Mouse (Mus musculus) forebrain, embryonic 12.5 days (tissue): ENCODE results near the gene Htr1f. TPM values are rescaled to one million over a fixed set of nuclear protein-coding genes. Genes with fewer than 3 reads are reported as not detected.

Experiments
- ATAC-seq: fragments of 200-750 bp; cut with Nextera tagmentation; 2 replicates; pipeline ENCODE4 v1.8.0; 2017; ENCODE audit warnings: moderate TSS enrichment; ENCODE audit not compliant: low FRiP score
- H3K27ac ChIP-seq: fragments of 300-500 bp; sonication (generic); 2 replicates; pipeline ENCODE4 v1.5.1; 2016; ENCODE audit warnings: mild to moderate bottlenecking
- H3K27me3 ChIP-seq: fragments of 300-500 bp; sonication (generic); 2 replicates; pipeline ENCODE4 v1.6.1; 2016; ENCODE audit warnings: mild to moderate bottlenecking
- H3K36me3 ChIP-seq: fragments of 300-500 bp; sonication (generic); replicated peaks from 2 replicates; pipeline ENCODE4 v1.6.1; 2016; ENCODE audit warnings: mild to moderate bottlenecking
- H3K4me1 ChIP-seq: fragments of 300-500 bp; sonication (generic); 2 replicates; pipeline ENCODE4 v1.6.1; 2016
- H3K4me2 ChIP-seq: fragments of 300-500 bp; sonication (generic); 2 replicates; pipeline ENCODE4 v1.6.1; 2016; ENCODE audit warnings: mild to moderate bottlenecking, moderate library complexity
- H3K4me3 ChIP-seq: fragments of 300-500 bp; sonication (generic); replicated peaks from 2 replicates; pipeline ENCODE4 v1.5.1; 2016; ENCODE audit warnings: mild to moderate bottlenecking
- H3K9ac ChIP-seq: fragments of 300-500 bp; sonication (generic); 2 replicates; pipeline ENCODE4 v1.6.1; 2016; ENCODE audit warnings: mild to moderate bottlenecking
- H3K9me3 ChIP-seq: fragments of 300-500 bp; sonication (generic); 2 replicates; pipeline ENCODE4 v1.6.1; 2016
- WGBS: fragments of 180-500 bp; shearing (Covaris S2); methylation state at CpG from one replicate; pipeline ENCODE4 v1.1.7; 2016; 5-methylcytosine and 5-hydroxymethylcytosine counted together
- microRNA-seq: library from miRNA; unstranded; fragments of <30 nt; microRNA quantifications from one replicate; pipeline ENCODE4, GENCODE M21; 2017
- polyA plus RNA-seq: library from polyadenylated mRNA; unstranded; fragments of >200 nt; fragmentation: Nextera tagmentation; extraction: Ambion mirVana; gene quantifications from 2 replicates; pipeline ENCODE4 v1.2.1, GENCODE M21; 2016

Htr1f gene
- polyA plus RNA-seq, 1 experiment from 2014 or later = 0.17 TPM

DNA sequence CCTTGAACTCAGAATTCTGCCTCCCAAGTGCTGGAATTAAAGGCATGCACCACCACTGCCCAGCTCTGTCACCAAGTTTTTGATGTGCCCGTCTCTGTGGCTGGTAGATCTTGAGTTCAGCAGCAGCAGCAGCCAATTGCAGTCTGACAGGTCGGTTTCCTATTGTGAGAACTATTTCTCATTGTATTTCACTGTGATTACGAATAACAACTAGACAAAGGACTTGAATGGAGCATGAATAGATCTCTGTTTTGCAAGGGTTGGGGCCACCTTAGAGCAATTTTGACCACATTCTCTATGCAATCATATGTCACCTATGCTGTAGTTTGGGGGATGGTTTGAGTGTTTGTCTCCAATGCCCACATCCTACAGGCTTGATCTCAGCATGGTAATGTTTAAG, 224.7 kb downstream of the Htr1f start:
- no peak for ATAC-seq
- H3K9ac ChIP-seq = no peak overlapping the region
- H3K36me3 ChIP-seq = no peaks in the 10 kb centered on the region
- no peaks in the 10 kb centered on the region for H3K27me3 ChIP-seq
- H3K4me2 ChIP-seq = no peak overlapping the region
- H3K4me1 ChIP-seq = peaks cover 4% of the 10 kb centered on the region
- H3K4me3 ChIP-seq = no peak overlapping the region
- H3K27ac ChIP-seq = no peak overlapping the region
- 63% methylated on average over 3 of the region's 3 CpGs for WGBS
- H3K9me3 ChIP-seq = no peaks in the 10 kb centered on the region

DNA sequence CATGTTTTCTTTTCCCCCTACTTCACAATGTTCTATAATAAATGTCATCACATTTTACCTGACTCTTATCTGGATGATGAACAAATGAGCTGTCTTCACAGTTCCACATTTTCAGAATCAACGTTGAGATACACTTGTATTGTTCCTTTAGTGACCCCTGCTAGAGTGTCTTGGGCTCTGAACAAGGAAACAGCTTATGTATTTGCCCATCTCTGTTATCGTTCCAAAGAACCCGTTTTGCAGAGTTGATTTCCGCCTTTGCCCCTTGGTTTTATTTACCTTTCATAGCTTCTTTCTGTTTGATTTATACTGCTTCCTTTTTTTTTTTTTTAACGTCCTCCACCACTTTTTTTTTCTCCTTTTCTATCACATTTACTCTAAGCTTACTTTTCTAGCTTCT, 225.9 kb downstream of the Htr1f start:
- H3K27ac ChIP-seq = no peak overlapping the region
- 88% methylated on average over 5 of the region's 5 CpGs for WGBS
- ATAC-seq = no peak

DNA sequence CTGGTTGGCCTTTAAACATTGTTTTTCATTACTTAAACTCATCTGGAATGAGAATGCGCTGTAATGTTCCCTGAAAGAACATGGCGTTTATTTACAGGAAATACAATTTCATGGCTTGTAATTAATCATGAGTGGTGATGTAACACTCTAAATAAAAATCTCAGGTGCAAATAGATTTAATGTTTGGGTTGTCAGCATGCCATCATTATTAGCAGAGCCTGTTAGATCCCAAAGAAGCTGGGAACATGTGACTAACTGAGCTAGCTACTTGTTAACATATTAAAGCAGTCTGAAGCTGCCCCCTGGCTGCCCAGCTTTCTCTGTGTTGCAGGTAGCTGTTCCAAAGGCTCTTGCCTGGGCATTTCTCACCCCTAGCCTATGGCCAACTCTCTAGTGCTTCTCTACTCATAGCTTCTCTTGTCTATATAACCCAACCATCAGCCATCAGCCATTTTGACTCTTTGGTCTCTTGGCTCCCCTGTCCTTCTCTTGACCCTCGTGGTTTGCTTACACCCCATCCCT, 227.0 kb downstream of the Htr1f start:
- Histone ChIP-seq H3K27ac (no peak overlapping the region), H3K9ac (no peak overlapping the region), H3K4me1 (no peaks in the 10 kb centered on the region), H3K4me3 (no peak overlapping the region), H3K9me3 (no peaks in the 10 kb centered on the region), H3K27me3 (no peaks in the 10 kb centered on the region), H3K4me2 (no peak overlapping the region), H3K36me3 (no peaks in the 10 kb centered on the region)
- WGBS = 89% methylated on average over 3 of the region's 3 CpGs
- no peak for ATAC-seq

More for the DNA sequence above, 225.9 kb downstream of the Htr1f start:
- no peaks in the 10 kb centered on the region for H3K27me3 ChIP-seq
- H3K4me2 ChIP-seq = no peak overlapping the region
- H3K36me3 ChIP-seq = no peaks in the 10 kb centered on the region
- H3K9ac ChIP-seq = no peak overlapping the region
- H3K4me3 ChIP-seq = no peak overlapping the region
- no peaks in the 10 kb centered on the region for H3K9me3 ChIP-seq
- peaks cover 4% of the 10 kb centered on the region; the same call in 1 of the 2 replicates for H3K4me1 ChIP-seq

DNA sequence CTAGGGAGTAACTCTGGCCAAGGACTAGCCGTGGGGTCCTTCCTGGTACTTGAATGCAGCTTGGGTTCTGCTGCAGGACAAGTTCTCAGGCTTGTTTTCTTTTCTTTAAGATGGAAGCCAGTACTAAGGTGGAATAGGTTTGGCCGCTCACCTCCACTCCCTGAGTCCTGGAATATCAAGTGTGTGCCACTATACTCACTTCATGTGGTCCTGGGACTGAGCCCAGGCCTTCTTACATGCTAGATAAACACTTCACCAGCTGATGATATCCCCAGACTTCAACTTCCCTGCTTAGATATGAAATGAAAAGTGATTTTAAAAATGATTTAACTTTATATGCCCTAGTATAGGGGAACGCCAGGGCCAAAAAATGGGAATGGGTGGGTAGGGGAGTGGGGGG, 228.3 kb downstream of the Htr1f start:
- Histone ChIP-seq H3K36me3 (no peaks in the 10 kb centered on the region), H3K4me2 (no peak overlapping the region), H3K4me1 (peaks cover 2% of the 10 kb centered on the region; the same call in 1 of the 2 replicates), H3K9ac (no peak overlapping the region), H3K9me3 (no peaks in the 10 kb centered on the region), H3K27me3 (no peaks in the 10 kb centered on the region), H3K4me3 (no peak overlapping the region), H3K27ac (no peak overlapping the region)
- WGBS = 90% methylated on average over 3 of the region's 3 CpGs
- no peak for ATAC-seq

DNA sequence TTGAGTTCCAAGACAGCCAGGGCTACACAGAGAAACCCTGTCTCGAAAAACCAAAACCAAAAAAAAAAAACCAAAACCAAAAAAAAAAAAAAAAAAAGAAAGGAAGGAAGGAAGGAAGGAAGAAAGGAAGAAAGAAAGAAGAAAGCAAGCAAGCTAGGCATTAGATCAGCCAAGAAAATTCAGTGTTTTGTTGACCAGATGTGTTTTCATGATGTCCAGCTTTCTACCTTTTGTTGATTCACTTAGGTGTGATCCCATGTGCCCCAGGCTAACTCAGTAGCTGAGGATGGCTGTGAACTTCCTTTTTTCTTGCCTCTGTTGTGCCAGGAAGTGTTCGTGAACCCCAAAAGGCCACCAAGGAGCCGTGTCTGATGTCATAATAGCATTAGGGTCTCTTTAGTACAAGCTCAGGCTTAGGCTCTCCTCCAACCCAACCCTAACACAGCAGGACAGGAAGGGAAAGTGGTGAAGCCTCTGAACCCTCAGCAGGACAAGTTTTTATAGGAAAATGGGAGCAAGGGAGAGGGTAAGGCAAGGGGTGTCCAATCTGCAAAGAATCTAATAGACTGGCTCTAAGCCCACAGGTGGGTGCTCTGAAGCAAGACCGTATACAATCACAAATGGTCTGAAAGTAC, 228.9 kb downstream of the Htr1f start:
- Histone ChIP-seq H3K9me3 (no peaks in the 10 kb centered on the region), H3K27me3 (no peaks in the 10 kb centered on the region), H3K4me2 (no peak overlapping the region), H3K36me3 (no peaks in the 10 kb centered on the region), H3K4me3 (no peak overlapping the region), H3K4me1 (peaks cover 2% of the 10 kb centered on the region; the same call in 1 of the 2 replicates), H3K9ac (no peak overlapping the region), H3K27ac (no peak overlapping the region)
- no peak for ATAC-seq
- 75% methylated on average over 4 of the region's 4 CpGs for WGBS

DNA sequence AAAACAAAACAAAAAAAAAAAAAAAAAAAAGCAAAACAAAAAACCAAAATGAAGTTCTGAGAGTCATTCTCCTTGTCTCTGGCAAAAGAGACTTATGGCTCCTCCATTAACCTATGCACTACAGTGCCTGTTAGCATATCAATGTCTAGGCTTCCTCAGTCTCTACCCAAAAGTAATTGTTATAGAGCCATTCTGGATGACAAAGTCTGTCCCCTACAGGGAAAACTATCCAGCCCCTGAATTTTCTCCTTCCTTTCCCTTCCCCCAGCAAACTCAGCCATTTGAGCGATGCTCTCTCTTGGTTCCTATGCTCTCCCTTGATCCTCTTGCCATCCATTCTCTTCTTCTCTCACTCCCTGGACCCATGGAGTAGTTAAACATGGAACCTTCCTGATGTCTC, 229.8 kb downstream of the Htr1f start:
- Histone ChIP-seq H3K27me3 (no peaks in the 10 kb centered on the region), H3K4me3 (no peak overlapping the region), H3K9ac (no peak overlapping the region), H3K4me1 (peaks cover 2% of the 10 kb centered on the region; the same call in 1 of the 2 replicates), H3K27ac (no peak overlapping the region), H3K9me3 (no peaks in the 10 kb centered on the region), H3K36me3 (no peaks in the 10 kb centered on the region), H3K4me2 (no peak overlapping the region)
- no peak for ATAC-seq
- WGBS = 100% methylated on average over 1 of the region's 1 CpGs

DNA sequence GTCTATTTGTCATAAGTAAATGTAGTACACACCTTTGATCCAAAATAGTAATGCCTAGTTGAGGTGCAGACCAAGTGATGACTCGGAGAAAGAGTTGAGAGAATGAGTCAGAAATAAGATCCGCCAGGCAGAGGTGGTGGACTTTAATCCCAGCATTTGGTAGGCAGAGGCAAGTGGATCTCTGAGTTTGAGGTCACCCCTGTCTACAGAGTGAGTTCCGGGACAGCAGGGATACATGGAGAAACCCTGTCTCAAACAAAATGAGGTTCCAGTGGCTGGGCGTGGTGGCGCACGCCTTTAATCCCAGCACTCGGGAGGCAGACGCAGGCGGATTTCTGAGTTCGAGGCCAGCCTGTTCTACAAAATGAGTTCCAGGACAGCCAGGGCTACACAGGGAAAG, 230.3 kb downstream of the Htr1f start:
- Histone ChIP-seq H3K4me2 (no peak overlapping the region), H3K27ac (no peak overlapping the region), H3K36me3 (no peaks in the 10 kb centered on the region), H3K4me1 (peaks cover 2% of the 10 kb centered on the region; the same call in 1 of the 2 replicates), H3K27me3 (no peaks in the 10 kb centered on the region), H3K9ac (no peak overlapping the region), H3K9me3 (no peaks in the 10 kb centered on the region), H3K4me3 (no peak overlapping the region)
- ATAC-seq = no peak
- 94% methylated on average over 10 of the region's 10 CpGs for WGBS

Small RNA genes lying within 50 kb of the gene (microRNA-seq; reads per million reads assigned to microRNA genes)
- gene Gm23374 = not detected
